Mouse (Mus musculus) midbrain, embryonic 14.5 days (tissue): Measurements from ENCODE around the gene Zbtb46. TPM values are rescaled to one million over a fixed set of nuclear protein-coding genes. Genes with fewer than 3 reads are reported as not detected.

Source experiments
- ATAC-seq: fragments of 200-750 bp; cut with Nextera tagmentation; 2 replicates; pipeline ENCODE4 v1.8.0; 2017; ENCODE audit warnings: moderate number of reproducible peaks, moderate library complexity; ENCODE audit not compliant: low FRiP score, low TSS enrichment
- DNase-seq: peaks from one replicate; pipeline ENCODE4 v3.0.0-alpha.2; 2015
- H3K27ac ChIP-seq: fragments of 300-500 bp; sonication (generic); replicated peaks from 2 replicates; pipeline ENCODE4 v1.5.1; 2014; ENCODE audit warnings: mild to moderate bottlenecking, low read depth, low read length, moderate library complexity
- H3K27me3 ChIP-seq: fragments of 300-500 bp; sonication (generic); 2 replicates; pipeline ENCODE4 v1.6.1; 2014; ENCODE audit warnings: low read length, control low read depth, mixed read lengths; ENCODE audit not compliant: control insufficient read depth, insufficient read depth
- H3K36me3 ChIP-seq: fragments of 300-500 bp; sonication (generic); 2 replicates; pipeline ENCODE4 v1.6.1; 2014; ENCODE audit warnings: low read length, control low read depth; ENCODE audit not compliant: control insufficient read depth, insufficient read depth
- H3K4me1 ChIP-seq: fragments of 300-500 bp; sonication (generic); 2 replicates; pipeline ENCODE4 v1.6.1; 2014; ENCODE audit warnings: mild to moderate bottlenecking, antibody characterized with exemption, low read length, control low read depth; ENCODE audit not compliant: control insufficient read depth, insufficient read depth
- H3K4me2 ChIP-seq: fragments of 300-500 bp; sonication (generic); 2 replicates; pipeline ENCODE4 v1.6.1; 2014; ENCODE audit warnings: mild to moderate bottlenecking, low read length, moderate library complexity
- H3K4me3 ChIP-seq: fragments of 300-500 bp; sonication (generic); replicated peaks from 2 replicates; pipeline ENCODE4 v1.5.1; 2014; ENCODE audit warnings: low read depth, low read length
- H3K9ac ChIP-seq: fragments of 300-500 bp; sonication (generic); replicated peaks from 2 replicates; pipeline ENCODE4 v1.6.1; 2014; ENCODE audit warnings: mild to moderate bottlenecking, low read length, moderate library complexity
- H3K9me3 ChIP-seq: fragments of 300-500 bp; sonication (generic); 2 replicates; pipeline ENCODE4 v1.6.1; 2016; ENCODE audit warnings: low read length, control low read depth, mixed read lengths; ENCODE audit not compliant: control insufficient read depth
- WGBS: fragments of 180-500 bp; shearing (Covaris S2); extraction: QIAGEN DNeasy Blood & Tissue Kit; methylation state at CpG from one replicate; pipeline ENCODE4 v1.1.7; 2014; 5-methylcytosine and 5-hydroxymethylcytosine counted together
- polyA plus RNA-seq: library from polyadenylated mRNA; unstranded; fragments of >200 nt; fragmentation: Nextera tagmentation; extraction: Ambion mirVana; gene quantifications from 2 replicates; pipeline ENCODE4 v1.2.1, GENCODE M21; 2014

Gene Zbtb46
- polyA plus RNA-seq, 1 experiment from 2014 or later: 22.2 TPM

- Histone ChIP-seq H3K27me3 (no peaks in the 10 kb centered on the region), H3K9me3 (no peaks in the 10 kb centered on the region), H3K27ac (peak overlapping the region; percentile 88), H3K36me3 (peaks cover 42% of the 10 kb centered on the region), H3K4me3 (peak overlapping the region; percentile 85), H3K4me2 (peak overlapping the region; percentile 98), H3K9ac (peak overlapping the region; percentile 86), H3K4me1 (peaks cover 33% of the 10 kb centered on the region)
- DNase-seq (peak; percentile 39), ATAC-seq (peak; percentile 62)
- WGBS: 0% methylated on average over 20 of the region's 20 CpGs
Observed at GRCm38 (mm10) chr2:181365655-181366075, 93.6 kb downstream of the Zbtb46 start.

DNA sequence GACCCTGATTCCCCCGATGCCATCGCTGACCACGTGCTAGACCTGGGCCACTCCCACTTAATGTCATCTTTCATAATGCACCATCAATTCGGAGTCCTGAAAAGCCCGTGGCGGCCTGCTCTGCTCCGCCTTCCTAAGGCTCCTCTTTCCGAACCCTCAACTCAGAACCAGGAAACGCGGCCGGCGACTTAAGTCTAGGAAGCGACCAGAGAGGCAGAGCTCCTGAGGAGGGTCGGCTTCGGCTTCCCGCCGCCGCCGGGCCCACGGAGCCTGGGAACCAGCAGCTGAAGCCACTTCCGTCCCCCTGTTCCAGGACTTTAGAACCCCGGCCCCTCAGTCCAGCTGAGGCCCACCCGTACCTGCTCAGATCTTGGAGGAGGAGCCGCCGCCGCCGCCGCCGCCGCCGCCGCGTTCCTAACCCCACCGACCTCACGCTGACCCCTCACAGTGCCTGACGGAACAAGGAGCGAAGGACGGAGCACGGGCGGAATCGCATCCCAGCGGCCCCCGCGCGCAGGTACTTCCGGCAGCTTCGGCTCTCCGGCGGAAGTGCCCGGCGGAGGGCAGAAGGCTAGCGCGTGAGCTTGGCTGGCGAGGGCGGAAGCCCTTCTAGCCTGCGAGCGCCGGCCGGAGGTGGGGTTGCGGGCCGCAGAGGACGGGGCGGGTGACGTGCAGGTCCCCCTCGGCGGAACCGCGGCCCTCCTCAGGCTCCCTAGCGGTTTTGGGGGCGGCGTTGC is 94.2 kb downstream of the Zbtb46 start, which contains the start of the genes Zgpat and Arfrp1:
Zgpat (plus strand) TSS at position 69 of the 737 bp plus-strand sequence.
Arfrp1 (minus strand) TSS at position 545 of the 737 bp plus-strand sequence.
- peak; percentile 93 for DNase-seq
- H3K9ac ChIP-seq: peak within 1 kb of the TSS; percentile 86
- peak within 1 kb of the TSS; percentile 98 for H3K4me2 ChIP-seq
- H3K36me3 ChIP-seq: peaks cover 42% of the 10 kb centered on the region
- no peaks in the 10 kb centered on the region for H3K9me3 ChIP-seq
- peaks cover 33% of the 10 kb centered on the region for H3K4me1 ChIP-seq
- H3K27ac ChIP-seq: peak within 1 kb of the TSS; percentile 88
- peak within 1 kb of the TSS; percentile 85 for H3K4me3 ChIP-seq
- WGBS: under 1% methylated on average over 71 of the region's 71 CpGs
- ATAC-seq: peak; percentile 92
- H3K27me3 ChIP-seq: no peaks in the 10 kb centered on the region

DNA sequence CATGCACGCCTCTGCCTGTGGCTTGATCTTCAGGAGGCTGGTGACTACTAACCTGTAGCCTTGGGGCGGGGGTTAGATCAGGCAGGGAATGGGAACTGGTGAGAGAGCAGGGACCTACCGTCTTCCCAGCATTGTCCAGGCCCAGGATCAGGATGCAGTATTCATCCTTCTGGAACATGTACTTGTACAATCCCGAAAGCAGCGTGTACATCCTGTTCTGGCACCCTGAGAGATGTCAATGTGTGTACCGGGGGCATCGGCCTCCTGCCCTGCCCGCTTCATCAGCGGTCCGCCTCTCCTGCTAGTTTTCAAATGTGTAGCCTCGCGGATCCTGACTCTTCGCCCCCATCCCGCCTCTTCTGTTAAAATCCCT is 94.8 kb downstream of the Zbtb46 start:
- H3K27ac ChIP-seq: peak overlapping the region; percentile 88
- no peaks in the 10 kb centered on the region for H3K9me3 ChIP-seq
- no peak for DNase-seq
- 10% methylated on average over 14 of the region's 14 CpGs for WGBS
- no peak for ATAC-seq
- H3K36me3 ChIP-seq: peaks cover 44% of the 10 kb centered on the region
- H3K4me3 ChIP-seq: peak overlapping the region; percentile 85
- H3K9ac ChIP-seq: peak overlapping the region; percentile 86
- no peaks in the 10 kb centered on the region for H3K27me3 ChIP-seq
- peaks cover 31% of the 10 kb centered on the region for H3K4me1 ChIP-seq
- H3K4me2 ChIP-seq: peak overlapping the region; percentile 98

- Histone ChIP-seq H3K9me3 (no peaks in the 10 kb centered on the region), H3K4me1 (peaks cover 26% of the 10 kb centered on the region), H3K4me3 (peak overlapping the region; percentile 85), H3K27ac (no peak overlapping the region), H3K4me2 (peak overlapping the region; percentile 98), H3K36me3 (peaks cover 45% of the 10 kb centered on the region), H3K9ac (peak overlapping the region; percentile 86), H3K27me3 (no peaks in the 10 kb centered on the region)
- ATAC-seq (no peak), DNase-seq (no peak)
- 86% methylated on average over 3 of the region's 3 CpGs for WGBS
Observed at GRCm38 (mm10) chr2:181363946-181364345, 95.3 kb downstream of the Zbtb46 start.

DNA sequence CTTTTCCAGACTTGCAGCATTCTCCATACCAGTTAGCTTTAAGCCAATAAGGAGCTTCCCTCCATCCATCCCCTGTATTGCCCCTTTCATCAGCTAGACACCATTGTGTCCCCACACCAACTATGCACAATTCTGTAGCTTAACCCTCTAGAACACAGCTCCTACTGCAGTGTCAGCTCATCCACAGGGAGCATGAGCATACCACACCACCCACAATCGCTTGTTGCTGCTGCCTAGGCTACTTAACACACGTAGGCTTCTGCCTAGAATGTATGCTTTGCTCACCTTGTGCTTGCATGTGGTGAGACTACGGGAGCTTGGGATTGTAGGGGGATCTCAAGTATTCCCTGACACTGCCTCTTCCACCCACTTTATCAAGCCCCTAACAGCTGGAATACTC is 102.4 kb downstream of the Zbtb46 start:
- H3K4me3 ChIP-seq: no peak overlapping the region
- H3K4me1 ChIP-seq: no peaks in the 10 kb centered on the region
- H3K27me3 ChIP-seq: no peaks in the 10 kb centered on the region
- no peak overlapping the region for H3K27ac ChIP-seq
- WGBS: 89% methylated on average over 3 of the region's 3 CpGs
- H3K9ac ChIP-seq: no peak overlapping the region
- ATAC-seq (no peak), DNase-seq (no peak)
- H3K36me3 ChIP-seq: peaks cover 87% of the 10 kb centered on the region
- H3K9me3 ChIP-seq: no peaks in the 10 kb centered on the region
- H3K4me2 ChIP-seq: no peak overlapping the region

GRCm38 (mm10) chr2:181342766-181343165 is 116.5 kb downstream of the Zbtb46 start:
- H3K9me3 ChIP-seq: no peaks in the 10 kb centered on the region
- no peak overlapping the region for H3K4me2 ChIP-seq
- no peak overlapping the region for H3K27ac ChIP-seq
- WGBS: 93% methylated on average over 6 of the region's 6 CpGs
- H3K4me1 ChIP-seq: no peaks in the 10 kb centered on the region
- no peak overlapping the region for H3K4me3 ChIP-seq
- no peak overlapping the region for H3K9ac ChIP-seq
- H3K36me3 ChIP-seq: peaks cover 71% of the 10 kb centered on the region
- no peaks in the 10 kb centered on the region for H3K27me3 ChIP-seq
- no peak for DNase-seq
- ATAC-seq: no peak

DNA sequence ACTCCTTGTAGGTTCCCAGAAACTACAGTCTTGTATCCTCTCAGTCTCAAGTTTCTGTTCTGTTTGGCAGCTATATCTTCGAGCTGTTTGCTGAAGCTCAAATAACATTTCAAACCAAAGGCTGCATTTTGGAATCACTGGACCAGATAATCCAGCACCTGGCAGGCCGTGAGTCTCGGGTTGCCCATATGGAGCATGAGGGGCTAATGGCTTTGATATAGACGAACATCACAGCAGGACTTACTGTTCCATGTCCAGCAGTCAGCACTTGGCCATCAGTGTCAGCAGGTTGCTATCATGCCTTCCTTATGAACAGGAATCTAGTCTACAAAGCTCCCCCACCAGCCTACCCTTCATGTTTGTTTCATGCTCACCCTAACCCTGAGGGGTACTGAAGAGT is 118.8 kb downstream of the Zbtb46 start:
- peaks cover 73% of the 10 kb centered on the region for H3K36me3 ChIP-seq
- no peak overlapping the region for H3K4me3 ChIP-seq
- H3K4me2 ChIP-seq: no peak overlapping the region
- ATAC-seq (no peak), DNase-seq (no peak)
- H3K27me3 ChIP-seq: no peaks in the 10 kb centered on the region
- H3K27ac ChIP-seq: no peak overlapping the region
- 86% methylated on average over 4 of the region's 4 CpGs for WGBS
- no peaks in the 10 kb centered on the region for H3K4me1 ChIP-seq
- H3K9ac ChIP-seq: no peak overlapping the region
- H3K9me3 ChIP-seq: no peaks in the 10 kb centered on the region
